Mouse (Mus musculus): ENCODE measurements around the gene Ptpn21. TPM values are rescaled to one million over a fixed set of nuclear protein-coding genes. Genes with fewer than 3 reads are reported as not detected.

Ptpn21 gene
- polyA plus RNA-seq, 1 experiment: not detected

- Histone ChIP-seq H3K36me3 (ENCODE audit: control insufficient read depth) (no peaks in the 10 kb centered on the region; the same call in 1 of the 2 replicates), H3K4me3 (replicated peaks) (no peak overlapping the region), H3K4me1 (ENCODE audit: control insufficient read depth) (peaks cover 3% of the 10 kb centered on the region), H3K9me3 (ENCODE audit: control insufficient read depth, low read length) (0 out of 2 replicates have a peak, but pooled peaks cover 2% of the 10 kb centered on the region), H3K27me3 (ENCODE audit: control insufficient read depth) (no peaks in the 10 kb centered on the region)
- TF ChIP-seq GATA1 (IDR thresholded peaks at IDR 0.05; ENCODE audit: low read length) (no peak), TAL1 (IDR thresholded peaks at IDR 0.05; ENCODE audit: low read length) (no peak)
Measured at GRCm38 (mm10) chr12:98677336-98677735, 59.9 kb downstream of the Ptpn21 start.

- Histone ChIP-seq H3K36me3 (ENCODE audit: control insufficient read depth) (no peaks in the 10 kb centered on the region; the same call in 1 of the 2 replicates), H3K4me1 (ENCODE audit: control insufficient read depth) (peaks cover 3% of the 10 kb centered on the region), H3K9me3 (ENCODE audit: control insufficient read depth, low read length) (0 out of 2 replicates have a peak, but pooled peaks cover 2% of the 10 kb centered on the region), H3K4me3 (replicated peaks) (no peak overlapping the region), H3K27me3 (ENCODE audit: control insufficient read depth) (no peaks in the 10 kb centered on the region)
- TF ChIP-seq GATA1 (IDR thresholded peaks at IDR 0.05; ENCODE audit: low read length) (no peak), TAL1 (IDR thresholded peaks at IDR 0.05; ENCODE audit: low read length) (no peak)
Measured at GRCm38 (mm10) chr12:98676861-98677260, 60.3 kb downstream of the Ptpn21 start.

- TF ChIP-seq GATA1 (IDR thresholded peaks at IDR 0.05; ENCODE audit: low read length) (no peak), TAL1 (IDR thresholded peaks at IDR 0.05; ENCODE audit: low read length) (no peak)
- no peak overlapping the region for H3K4me3 ChIP-seq (replicated peaks)
- H3K36me3 ChIP-seq (ENCODE audit: control insufficient read depth): no peaks in the 10 kb centered on the region; the same call in 1 of the 2 replicates
- H3K27me3 ChIP-seq (ENCODE audit: control insufficient read depth): no peaks in the 10 kb centered on the region
- 0 out of 2 replicates have a peak, but pooled peaks cover 2% of the 10 kb centered on the region for H3K9me3 ChIP-seq (ENCODE audit: control insufficient read depth, low read length)
- H3K4me1 ChIP-seq (ENCODE audit: control insufficient read depth): peaks cover 3% of the 10 kb centered on the region
Measured at GRCm38 (mm10) chr12:98674627-98675143, 62.5 kb downstream of the Ptpn21 start.

GRCm38 (mm10) chr12:98673879-98674278, 63.3 kb downstream of the Ptpn21 start:
- H3K9me3 ChIP-seq (ENCODE audit: control insufficient read depth, low read length): 0 out of 2 replicates have a peak, but pooled peaks cover 2% of the 10 kb centered on the region
- no peak for TF ChIP-seq GATA1 (IDR thresholded peaks at IDR 0.05; ENCODE audit: low read length)
- TF ChIP-seq TAL1 (IDR thresholded peaks at IDR 0.05; ENCODE audit: low read length): no peak
- H3K27me3 ChIP-seq (ENCODE audit: control insufficient read depth): no peaks in the 10 kb centered on the region
- H3K4me1 ChIP-seq (ENCODE audit: control insufficient read depth): peaks cover 3% of the 10 kb centered on the region
- H3K36me3 ChIP-seq (ENCODE audit: control insufficient read depth): no peaks in the 10 kb centered on the region; the same call in 1 of the 2 replicates
- H3K4me3 ChIP-seq (replicated peaks): no peak overlapping the region

GRCm38 (mm10) chr12:98670429-98670828, 66.8 kb downstream of the Ptpn21 start:
- no peak overlapping the region for H3K4me3 ChIP-seq (replicated peaks)
- 0 out of 2 replicates have a peak, but pooled peaks cover 2% of the 10 kb centered on the region for H3K9me3 ChIP-seq (ENCODE audit: control insufficient read depth, low read length)
- H3K27me3 ChIP-seq (ENCODE audit: control insufficient read depth): no peaks in the 10 kb centered on the region
- H3K4me1 ChIP-seq (ENCODE audit: control insufficient read depth): peaks cover 3% of the 10 kb centered on the region; the same call in 1 of the 2 replicates
- H3K36me3 ChIP-seq (ENCODE audit: control insufficient read depth): no peaks in the 10 kb centered on the region; the same call in 1 of the 2 replicates
- TF ChIP-seq TAL1 (IDR thresholded peaks at IDR 0.05; ENCODE audit: low read length) (no peak), GATA1 (IDR thresholded peaks at IDR 0.05; ENCODE audit: low read length) (no peak)

GRCm38 (mm10) chr12:98669864-98670263, 67.3 kb downstream of the Ptpn21 start:
- Histone ChIP-seq H3K9me3 (ENCODE audit: control insufficient read depth, low read length) (0 out of 2 replicates have a peak, but pooled peaks cover 2% of the 10 kb centered on the region), H3K4me3 (replicated peaks) (no peak overlapping the region), H3K36me3 (ENCODE audit: control insufficient read depth) (no peaks in the 10 kb centered on the region; the same call in 1 of the 2 replicates), H3K27me3 (ENCODE audit: control insufficient read depth) (no peaks in the 10 kb centered on the region), H3K4me1 (ENCODE audit: control insufficient read depth) (peaks cover 3% of the 10 kb centered on the region; the same call in 1 of the 2 replicates)
- TF ChIP-seq TAL1 (IDR thresholded peaks at IDR 0.05; ENCODE audit: low read length) (no peak), GATA1 (IDR thresholded peaks at IDR 0.05; ENCODE audit: low read length) (no peak)

- no peaks in the 10 kb centered on the region for H3K27me3 ChIP-seq (ENCODE audit: control insufficient read depth)
- H3K36me3 ChIP-seq (ENCODE audit: control insufficient read depth): no peaks in the 10 kb centered on the region; the same call in 1 of the 2 replicates
- H3K4me3 ChIP-seq (replicated peaks): no peak overlapping the region
- H3K4me1 ChIP-seq (ENCODE audit: control insufficient read depth): no peaks in the 10 kb centered on the region
- H3K9me3 ChIP-seq (ENCODE audit: control insufficient read depth, low read length): 0 out of 2 replicates have a peak, but pooled peaks cover 2% of the 10 kb centered on the region
- TF ChIP-seq TAL1 (IDR thresholded peaks at IDR 0.05; ENCODE audit: low read length) (no peak), GATA1 (IDR thresholded peaks at IDR 0.05; ENCODE audit: low read length) (no peak)
Measured at GRCm38 (mm10) chr12:98669086-98669485, 68.1 kb downstream of the Ptpn21 start.

- H3K9me3 ChIP-seq (ENCODE audit: control insufficient read depth, low read length): no peaks in the 10 kb centered on the region
- no peaks in the 10 kb centered on the region; the same call in 1 of the 2 replicates for H3K36me3 ChIP-seq (ENCODE audit: control insufficient read depth)
- H3K27me3 ChIP-seq (ENCODE audit: control insufficient read depth): no peaks in the 10 kb centered on the region
- no peaks in the 10 kb centered on the region for H3K4me1 ChIP-seq (ENCODE audit: control insufficient read depth)
- TF ChIP-seq TAL1 (IDR thresholded peaks at IDR 0.05; ENCODE audit: low read length) (no peak), GATA1 (IDR thresholded peaks at IDR 0.05; ENCODE audit: low read length) (no peak)
- H3K4me3 ChIP-seq (replicated peaks): no peak overlapping the region
Measured at GRCm38 (mm10) chr12:98668132-98668814, 68.9 kb downstream of the Ptpn21 start.

GRCm38 (mm10) chr12:98662617-98663016, 74.6 kb downstream of the Ptpn21 start:
- no peaks in the 10 kb centered on the region for H3K4me1 ChIP-seq (ENCODE audit: control insufficient read depth)
- no peaks in the 10 kb centered on the region for H3K27me3 ChIP-seq (ENCODE audit: control insufficient read depth)
- peaks cover 2% of the 10 kb centered on the region for H3K36me3 ChIP-seq (ENCODE audit: control insufficient read depth)
- no peak for TF ChIP-seq TAL1 (IDR thresholded peaks at IDR 0.05; ENCODE audit: low read length)
- TF ChIP-seq GATA1 (IDR thresholded peaks at IDR 0.05; ENCODE audit: low read length): no peak
- H3K9me3 ChIP-seq (ENCODE audit: control insufficient read depth, low read length): no peaks in the 10 kb centered on the region
- H3K4me3 ChIP-seq (replicated peaks): no peak overlapping the region

Data from erythroblast, embryonic 14.5 days (primary cell).